Mouse (Mus musculus): ENCODE results near the gene Ccdc114. TPM values are rescaled to one million over a fixed set of nuclear protein-coding genes. Genes with fewer than 3 reads are reported as not detected.

Gene Ccdc114
- polyA plus RNA-seq (2012; rRNA removed; ENCODE audit: low replicate concordance) = 2.7 and 4.8 TPM in 2 replicates

GRCm38 (mm10) chr7:45923762-45924428 is at the start of gene Ccdc114:
Gene Ccdc114, plus strand, starts transcription at chr7:45924072.

GRCm38 (mm10) chr7:45878278-45878677 is 45.6 kb upstream of the Ccdc114 start, which contains the start of gene Grin2d:
Gene Grin2d, minus strand, starts transcription at chr7:45878378.

GRCm38 (mm10) chr7:45896517-45897257 is 27.2 kb upstream of the Ccdc114 start, which contains the start of the genes Syngr4 and Tmem143:
Gene Syngr4, minus strand, starts transcription at chr7:45896714.
Gene Tmem143, plus strand, starts transcription at chr7:45896941.

GRCm38 (mm10) chr7:45921242-45921621 is 2.6 kb upstream of the Ccdc114 start, which contains the start of gene Emp3:
Gene Emp3, minus strand, starts transcription at chr7:45921404.

Other genes starting within 250 kb of the Ccdc114 start
- 0.72 and 2.4 TPM in 2 replicates for gene Ntn5, start 240.1 kb upstream of the Ccdc114 start, polyA plus RNA-seq (2012; rRNA removed; ENCODE audit: low replicate concordance)
- 0.72 and 0.76 TPM in 2 replicates for gene Sec1, start 229.7 kb upstream of the Ccdc114 start, polyA plus RNA-seq (2012; rRNA removed; ENCODE audit: low replicate concordance)
- 14.2 and 17.5 TPM in 2 replicates for gene Car11, start 224.2 kb upstream of the Ccdc114 start, polyA plus RNA-seq (2012; rRNA removed; ENCODE audit: low replicate concordance)
- gene Dbp, start 219.0 kb upstream of the Ccdc114 start, polyA plus RNA-seq (2012; rRNA removed; ENCODE audit: low replicate concordance) = 57.0 and 110 TPM in 2 replicates
- 1,150 and 1,812 TPM in 2 replicates for gene Rpl18, start 208.6 kb upstream of the Ccdc114 start, polyA plus RNA-seq (2012; rRNA removed; ENCODE audit: low replicate concordance)
- gene Sphk2, start 206.1 kb upstream of the Ccdc114 start, polyA plus RNA-seq (2012; rRNA removed; ENCODE audit: low replicate concordance) = 50.2 and 90.3 TPM in 2 replicates
- 1.9 and 3.4 TPM in 2 replicates for gene Fam83e, start 202.9 kb upstream of the Ccdc114 start, polyA plus RNA-seq (2012; rRNA removed; ENCODE audit: low replicate concordance)
- 0.29 and 0.37 TPM in 2 replicates for gene Spaca4, start 198.3 kb upstream of the Ccdc114 start, polyA plus RNA-seq (2012; rRNA removed; ENCODE audit: low replicate concordance)
- 3.9 and 7.3 TPM in 2 replicates for gene Lmtk3, start 140.3 kb upstream of the Ccdc114 start, polyA plus RNA-seq (2012; rRNA removed; ENCODE audit: low replicate concordance)
- gene Sult2b1, start 139.4 kb upstream of the Ccdc114 start, polyA plus RNA-seq (2012; rRNA removed; ENCODE audit: low replicate concordance) = 2.4 and 4.2 TPM in 2 replicates
- gene Cyth2, start 109.5 kb upstream of the Ccdc114 start, polyA plus RNA-seq (2012; rRNA removed; ENCODE audit: low replicate concordance) = 30.1 and 42.3 TPM in 2 replicates
- gene Kcnj14, start 99.3 kb upstream of the Ccdc114 start, polyA plus RNA-seq (2012; rRNA removed; ENCODE audit: low replicate concordance) = 4.8 and 9.6 TPM in 2 replicates
- gene Grwd1, start 93.1 kb upstream of the Ccdc114 start, polyA plus RNA-seq (2012; rRNA removed; ENCODE audit: low replicate concordance) = 14.9 and 20.4 TPM in 2 replicates
- 193 and 506 TPM in 2 replicates for gene Kdelr1, start 51.3 kb upstream of the Ccdc114 start, polyA plus RNA-seq (2012; rRNA removed; ENCODE audit: low replicate concordance)
- gene Grin2d, start 45.7 kb upstream of the Ccdc114 start, polyA plus RNA-seq (2012; rRNA removed; ENCODE audit: low replicate concordance) = 1.3 and 3.6 TPM in 2 replicates
- gene Syngr4, start 27.4 kb upstream of the Ccdc114 start, polyA plus RNA-seq (2012; rRNA removed; ENCODE audit: low replicate concordance) = 0.26 TPM in 1 of 2 replicates, not detected in the other
- 138 and 156 TPM in 2 replicates for gene Tmem143, start 27.1 kb upstream of the Ccdc114 start, polyA plus RNA-seq (2012; rRNA removed; ENCODE audit: low replicate concordance)
- gene Emp3, start 2.7 kb upstream of the Ccdc114 start, polyA plus RNA-seq (2012; rRNA removed; ENCODE audit: low replicate concordance) = 335 and 341 TPM in 2 replicates
- 0.24 and 0.51 TPM in 2 replicates for gene Abcc6, start 106.2 kb downstream of the Ccdc114 start, polyA plus RNA-seq (2012; rRNA removed; ENCODE audit: low replicate concordance)
- gene Nomo1, start 109.6 kb downstream of the Ccdc114 start, polyA plus RNA-seq (2012; rRNA removed; ENCODE audit: low replicate concordance) = 30.0 and 41.1 TPM in 2 replicates
- gene Kcnj11, start 176.7 kb downstream of the Ccdc114 start, polyA plus RNA-seq (2012; rRNA removed; ENCODE audit: low replicate concordance) = 5.0 and 56.5 TPM in 2 replicates

All from mammary gland, adult 2 months (tissue).